Mouse (Mus musculus): ENCODE data around the gene Atpaf2.
A peak's percentile ranks its signal among the peaks of the same experiment; 100 is the strongest.

DNA sequence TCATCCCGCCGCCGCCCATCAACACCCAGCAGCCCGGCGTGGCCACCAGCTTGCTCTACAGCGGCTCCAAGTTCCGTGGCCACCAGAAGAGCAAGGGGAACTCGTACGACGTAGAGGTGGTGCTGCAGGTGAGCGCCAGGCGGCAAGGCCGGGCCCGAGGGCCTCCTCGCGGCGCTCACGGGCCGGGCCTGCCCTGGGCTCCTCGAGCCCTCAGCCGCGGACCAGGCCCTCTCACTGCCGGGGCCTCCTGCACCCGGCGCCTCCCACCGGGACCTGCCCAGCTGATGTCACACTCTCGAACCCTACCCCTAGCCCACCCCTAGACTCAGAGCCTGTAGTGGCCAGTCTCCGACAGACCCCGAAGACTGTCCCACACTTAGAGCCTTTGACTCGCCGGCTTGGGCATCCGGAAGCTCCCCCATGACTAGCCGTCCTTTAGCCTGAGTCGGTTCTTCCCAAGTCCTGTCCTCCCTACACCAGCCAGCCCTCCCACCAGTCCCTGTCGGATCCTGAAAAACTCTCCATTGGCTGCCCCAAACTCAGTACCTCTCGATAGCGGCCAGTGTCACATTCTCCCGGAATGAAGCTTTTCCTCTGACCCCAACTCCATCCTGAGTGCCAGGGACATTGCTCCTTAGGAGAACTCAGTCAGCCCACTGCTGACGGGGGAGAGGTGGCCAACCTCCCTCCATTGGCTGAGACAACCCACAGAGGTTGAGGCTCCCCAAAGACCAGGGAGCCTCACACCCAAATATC, at the start of gene Atpaf2:
- TF ChIP-seq MXI1 (IDR thresholded peaks at IDR 0.05; ENCODE audit: low read depth, low read length) (no peak), USF1 (IDR thresholded peaks at IDR 0.05; ENCODE audit: low read depth, low read length) (no peak), ZNF384 (IDR thresholded peaks at IDR 0.05; ENCODE audit: low read depth, low read length) (no peak), MAX (IDR thresholded peaks at IDR 0.05; ENCODE audit: low read length) (no peak), UBTF (IDR thresholded peaks at IDR 0.05; ENCODE audit: low read depth, low read length) (0 out of 2 replicates have a peak, but pooled peaks have one; percentile 60), ELF1 (IDR thresholded peaks at IDR 0.05; ENCODE audit: low read depth, low read length) (0 out of 2 replicates have a peak, but pooled peaks have one; percentile 17), MYC (IDR thresholded peaks at IDR 0.05; ENCODE audit: low read depth, low read length) (no peak), CTCF (conservative IDR thresholded peaks at IDR 0.05 in 1 of 2, IDR thresholded peaks at IDR 0.05 in 1 of 2; ENCODE audit: low read depth in 2 of 2, low read length in 2 of 2) (no peak), JUN (IDR thresholded peaks at IDR 0.05; ENCODE audit: insufficient read depth, low read depth, low read length) (no peak), KAT2A (IDR thresholded peaks at IDR 0.05; ENCODE audit: insufficient replicate concordance, low read length) (0 out of 2 replicates have a peak, but pooled peaks have one; percentile 19), POLR2A (IDR thresholded peaks at IDR 0.05; ENCODE audit: low read depth, low read length) (no peak), HCFC1 (IDR thresholded peaks at IDR 0.05; ENCODE audit: low read depth, low read length) (no peak), TBP (conservative IDR thresholded peaks at IDR 0.05; ENCODE audit: low read depth, low read length) (0 out of 2 replicates have a peak, but pooled peaks have one; percentile 20)

All from CH12.LX (cell line).